Mouse (Mus musculus): Measurements from ENCODE around the gene Nr2e1. TPM values are rescaled to one million over a fixed set of nuclear protein-coding genes. Genes with fewer than 3 reads are reported as not detected.

Nr2e1 gene
- polyA plus RNA-seq, 1 experiment from 2014 or later: not detected

GRCm38 (mm10) chr10:42537571-42538316 is 45.7 kb downstream of the Nr2e1 start:
- Histone ChIP-seq H3K9me3 (ENCODE audit: low read depth, low read length) (no peaks in the 10 kb centered on the region), H3K4me2 (no peak overlapping the region), H3K27me3 (ENCODE audit: insufficient read depth, low read length) (no peaks in the 10 kb centered on the region), H3K9ac (no peak overlapping the region), H3K36me3 (ENCODE audit: insufficient read depth) (peaks cover 43% of the 10 kb centered on the region), H3K4me1 (ENCODE audit: insufficient read depth) (no peaks in the 10 kb centered on the region), H3K27ac (ENCODE audit: low read depth) (no peak overlapping the region), H3K4me3 (ENCODE audit: low read depth, low read length) (no peak overlapping the region)
- ATAC-seq (ENCODE audit: insufficient read depth) (no peak), DNase-seq (no peak)
- 74% methylated on average over 9 of the region's 9 CpGs for WGBS
- TF ChIP-seq CTCF (IDR thresholded peaks at IDR 0.05; ENCODE audit: low read depth): no peak

GRCm38 (mm10) chr10:42533836-42534453 is 49.5 kb downstream of the Nr2e1 start:
- Histone ChIP-seq H3K9ac (no peak overlapping the region), H3K27me3 (ENCODE audit: insufficient read depth, low read length) (no peaks in the 10 kb centered on the region), H3K4me3 (ENCODE audit: low read depth, low read length) (no peak overlapping the region), H3K4me1 (ENCODE audit: insufficient read depth) (no peaks in the 10 kb centered on the region), H3K9me3 (ENCODE audit: low read depth, low read length) (no peaks in the 10 kb centered on the region), H3K36me3 (ENCODE audit: insufficient read depth) (peaks cover 68% of the 10 kb centered on the region), H3K4me2 (no peak overlapping the region), H3K27ac (ENCODE audit: low read depth) (peak overlapping the region; percentile 46; the same call in 1 of the 2 replicates)
- ATAC-seq (ENCODE audit: insufficient read depth): no peak; the same call in 1 of the 2 replicates
- DNase-seq: no peak
- WGBS: 88% methylated on average over 11 of the region's 11 CpGs
- TF ChIP-seq CTCF (IDR thresholded peaks at IDR 0.05; ENCODE audit: low read depth): no peak

DNA sequence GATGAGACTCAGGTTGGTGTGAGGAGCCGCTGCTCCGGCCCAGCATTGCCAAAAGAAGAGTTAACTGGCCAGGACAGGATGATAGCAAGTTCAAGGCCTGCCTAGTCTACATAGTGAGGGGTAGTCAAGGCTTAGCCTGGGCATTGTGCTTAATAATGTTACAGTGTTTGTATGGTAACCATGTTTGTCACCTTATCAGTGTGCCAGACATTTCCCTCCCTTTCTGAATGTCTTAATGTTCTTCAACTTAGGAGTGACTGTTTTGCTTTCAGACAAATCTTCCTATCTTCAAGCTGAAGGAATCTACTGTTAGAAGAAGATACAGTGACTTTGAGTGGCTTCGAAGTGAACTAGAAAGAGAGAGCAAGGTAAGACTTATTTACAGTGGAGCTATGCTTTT is 57.8 kb downstream of the Nr2e1 start:
- Histone ChIP-seq H3K4me2 (no peak overlapping the region), H3K36me3 (ENCODE audit: insufficient read depth) (peaks cover 43% of the 10 kb centered on the region), H3K27me3 (ENCODE audit: insufficient read depth, low read length) (no peaks in the 10 kb centered on the region), H3K27ac (ENCODE audit: low read depth) (no peak overlapping the region), H3K9me3 (ENCODE audit: low read depth, low read length) (no peaks in the 10 kb centered on the region), H3K4me1 (ENCODE audit: insufficient read depth) (no peaks in the 10 kb centered on the region), H3K9ac (no peak overlapping the region), H3K4me3 (ENCODE audit: low read depth, low read length) (no peak overlapping the region)
- TF ChIP-seq CTCF (IDR thresholded peaks at IDR 0.05; ENCODE audit: low read depth): no peak
- DNase-seq (no peak), ATAC-seq (ENCODE audit: insufficient read depth) (no peak)
- WGBS: 93% methylated on average over 3 of the region's 3 CpGs

DNA sequence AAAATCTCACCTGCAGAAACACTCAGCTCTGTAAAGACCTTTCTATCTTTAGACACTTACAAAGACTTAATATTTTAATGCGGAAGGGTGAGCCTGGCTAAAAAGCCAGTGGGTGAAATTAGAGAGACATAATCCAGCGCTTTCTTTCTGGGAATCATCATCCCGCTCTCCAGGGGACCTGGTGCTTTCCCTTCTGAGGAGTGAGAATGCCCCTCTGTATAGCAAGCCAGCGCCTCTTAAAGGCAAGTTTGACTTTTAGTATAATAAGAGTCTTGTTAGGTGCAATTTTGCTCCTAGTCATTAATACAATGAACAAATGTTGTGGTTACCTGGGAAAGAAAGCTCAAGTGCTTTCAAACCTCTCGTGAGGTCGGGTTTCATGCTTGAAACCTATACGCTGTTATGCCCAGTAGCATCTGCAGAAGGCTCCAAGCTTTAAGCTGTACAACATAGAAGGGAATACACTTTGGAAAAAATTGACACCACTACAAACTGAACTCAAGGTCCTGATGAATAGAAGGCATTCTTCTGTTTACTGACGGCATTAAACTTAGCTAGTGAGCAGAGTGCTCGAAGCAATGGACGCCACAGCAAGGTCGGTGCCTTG is 59.8 kb downstream of the Nr2e1 start:
- H3K27me3 ChIP-seq (ENCODE audit: insufficient read depth, low read length): no peaks in the 10 kb centered on the region
- peaks cover 26% of the 10 kb centered on the region for H3K36me3 ChIP-seq (ENCODE audit: insufficient read depth)
- WGBS: 64% methylated on average over 11 of the region's 11 CpGs
- H3K9me3 ChIP-seq (ENCODE audit: low read depth, low read length): no peaks in the 10 kb centered on the region
- H3K4me2 ChIP-seq: no peak overlapping the region
- H3K4me1 ChIP-seq (ENCODE audit: insufficient read depth): no peaks in the 10 kb centered on the region
- peak; percentile 13 for DNase-seq
- no peak overlapping the region for H3K4me3 ChIP-seq (ENCODE audit: low read depth, low read length)
- H3K9ac ChIP-seq: no peak overlapping the region
- no peak for TF ChIP-seq CTCF (IDR thresholded peaks at IDR 0.05; ENCODE audit: low read depth)
- ATAC-seq (ENCODE audit: insufficient read depth): no peak
- H3K27ac ChIP-seq (ENCODE audit: low read depth): no peak overlapping the region

DNA sequence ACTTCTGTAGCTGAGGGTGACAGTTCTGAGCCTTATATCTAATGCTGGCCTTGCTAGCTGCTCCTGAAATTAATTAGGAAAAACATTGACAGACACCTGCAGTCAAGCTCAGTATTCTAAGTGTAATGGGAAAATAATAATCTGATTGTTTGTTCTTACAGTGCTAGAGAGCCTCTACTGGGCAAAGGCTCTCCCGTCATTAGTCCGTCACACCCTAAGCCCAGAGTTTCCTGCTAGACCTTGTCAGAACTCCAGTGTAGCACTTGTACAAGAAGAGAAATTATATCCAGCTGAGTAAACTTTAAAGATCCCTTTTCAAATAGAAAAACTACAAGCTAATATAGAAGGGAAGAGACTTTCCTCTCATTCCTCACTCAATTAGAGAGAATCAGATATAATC is 60.5 kb downstream of the Nr2e1 start:
- Histone ChIP-seq H3K4me3 (ENCODE audit: low read depth, low read length) (no peak overlapping the region), H3K27ac (ENCODE audit: low read depth) (no peak overlapping the region), H3K36me3 (ENCODE audit: insufficient read depth) (peaks cover 19% of the 10 kb centered on the region), H3K9ac (no peak overlapping the region), H3K4me2 (no peak overlapping the region), H3K27me3 (ENCODE audit: insufficient read depth, low read length) (no peaks in the 10 kb centered on the region), H3K4me1 (ENCODE audit: insufficient read depth) (no peaks in the 10 kb centered on the region), H3K9me3 (ENCODE audit: low read depth, low read length) (no peaks in the 10 kb centered on the region)
- no peak for TF ChIP-seq CTCF (IDR thresholded peaks at IDR 0.05; ENCODE audit: low read depth)
- ATAC-seq (ENCODE audit: insufficient read depth) (no peak; the same call in 1 of the 2 replicates), DNase-seq (peak; percentile 31)
- 25% methylated on average over 2 of the region's 2 CpGs for WGBS

GRCm38 (mm10) chr10:42521315-42521981 is 62.0 kb downstream of the Nr2e1 start:
- H3K27ac ChIP-seq (ENCODE audit: low read depth): no peak overlapping the region
- ATAC-seq (ENCODE audit: insufficient read depth): no peak
- TF ChIP-seq CTCF (IDR thresholded peaks at IDR 0.05; ENCODE audit: low read depth): no peak

DNA sequence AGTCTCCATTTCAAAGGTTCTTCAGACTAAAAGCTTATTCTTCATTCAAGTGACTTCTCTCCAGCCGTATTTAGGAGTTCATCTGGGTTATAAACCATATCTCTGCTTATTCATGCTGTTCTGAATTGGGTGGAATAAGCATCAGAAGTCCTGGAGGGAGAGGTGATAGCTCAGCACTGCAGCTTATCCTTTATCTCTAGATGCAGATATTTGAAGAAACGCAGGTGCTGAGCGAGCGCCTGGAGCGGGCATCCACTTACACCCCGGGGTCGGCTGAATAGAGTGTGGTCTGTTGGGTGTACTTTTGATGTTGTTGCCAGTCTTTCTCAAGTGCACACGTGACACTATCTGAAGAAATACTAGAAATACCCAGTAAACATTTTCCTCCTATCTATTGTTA is 65.1 kb downstream of the Nr2e1 start:
- no peak for TF ChIP-seq CTCF (IDR thresholded peaks at IDR 0.05; ENCODE audit: low read depth)
- WGBS: 68% methylated on average over 8 of the region's 8 CpGs

More at GRCm38 (mm10) chr10:42521315-42521981, 62.0 kb downstream of the Nr2e1 start:
- no peak overlapping the region for H3K4me2 ChIP-seq
- H3K4me1 ChIP-seq (ENCODE audit: insufficient read depth): no peaks in the 10 kb centered on the region
- WGBS: 58% methylated on average over 5 of the region's 5 CpGs
- H3K27me3 ChIP-seq (ENCODE audit: insufficient read depth, low read length): no peaks in the 10 kb centered on the region
- H3K36me3 ChIP-seq (ENCODE audit: insufficient read depth): peaks cover 8% of the 10 kb centered on the region
- H3K9ac ChIP-seq: no peak overlapping the region
- no peaks in the 10 kb centered on the region for H3K9me3 ChIP-seq (ENCODE audit: low read depth, low read length)
- DNase-seq: peak; percentile 17
- no peak overlapping the region for H3K4me3 ChIP-seq (ENCODE audit: low read depth, low read length)

More for the DNA sequence above, 65.1 kb downstream of the Nr2e1 start:
- Histone ChIP-seq H3K4me1 (ENCODE audit: insufficient read depth) (no peaks in the 10 kb centered on the region), H3K36me3 (ENCODE audit: insufficient read depth) (no peaks in the 10 kb centered on the region; the same call in 1 of the 2 replicates), H3K9me3 (ENCODE audit: low read depth, low read length) (no peaks in the 10 kb centered on the region), H3K4me2 (no peak overlapping the region), H3K27ac (ENCODE audit: low read depth) (no peak overlapping the region), H3K4me3 (ENCODE audit: low read depth, low read length) (no peak overlapping the region), H3K27me3 (ENCODE audit: insufficient read depth, low read length) (no peaks in the 10 kb centered on the region), H3K9ac (no peak overlapping the region)
- no peak for ATAC-seq (ENCODE audit: insufficient read depth)
- no peak for DNase-seq

Measured in lung, embryonic 14.5 days (tissue).